Mouse (Mus musculus) 3134 (cell line): ENCODE results near the gene Asah2.
"Not testable (repeated sequence)": the region's sequence is repeated elsewhere in the genome, so short reads cannot be mapped to it uniquely, and the experiment has no call there.

Experiments
- DNase-seq: peaks from one replicate; pipeline ENCODE4 v3.0.0-alpha.2; 2011; ENCODE audit warnings: low spot score; ENCODE audit not compliant: insufficient read length; ENCODE audit errors: extremely low read depth

Gene Asah2

DNA sequence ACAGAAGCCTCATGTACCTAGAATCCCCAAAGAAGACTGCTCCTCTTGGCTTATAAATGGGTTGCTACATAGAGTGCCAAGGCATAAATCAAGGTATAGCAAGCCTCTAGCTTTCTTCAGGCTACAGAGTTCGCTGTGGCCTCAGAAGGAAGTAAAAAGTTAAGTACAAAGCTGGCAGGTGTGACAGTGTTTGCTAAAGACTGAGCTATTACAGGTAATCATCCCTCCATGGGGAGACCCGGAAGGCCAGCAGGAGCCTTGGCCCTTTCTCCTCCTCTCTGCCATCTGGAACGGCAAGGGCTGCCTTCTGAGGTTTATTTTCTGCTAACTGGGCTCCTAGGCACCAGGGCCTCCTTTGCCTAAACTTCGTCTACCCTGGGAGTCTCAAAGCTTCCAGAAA, 3.8 kb downstream of the Asah2 start:
- no peak for DNase-seq

DNA sequence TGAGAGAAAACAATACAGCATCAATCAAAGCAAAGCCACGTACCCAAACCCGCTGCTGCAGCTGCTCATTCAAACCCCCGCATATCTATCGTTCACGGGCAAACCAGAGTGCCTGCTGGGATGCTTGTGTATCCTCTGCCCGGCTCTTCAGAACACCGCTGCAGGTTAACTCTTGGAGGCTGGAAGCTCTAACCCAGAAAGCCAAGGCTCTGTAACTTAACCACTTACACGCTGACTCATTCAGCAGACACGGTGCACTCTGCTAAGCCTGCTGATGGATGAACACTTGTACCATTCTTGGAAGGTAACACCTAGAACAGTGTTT, 5.1 kb downstream of the Asah2 start:
- no peak for DNase-seq

DNA sequence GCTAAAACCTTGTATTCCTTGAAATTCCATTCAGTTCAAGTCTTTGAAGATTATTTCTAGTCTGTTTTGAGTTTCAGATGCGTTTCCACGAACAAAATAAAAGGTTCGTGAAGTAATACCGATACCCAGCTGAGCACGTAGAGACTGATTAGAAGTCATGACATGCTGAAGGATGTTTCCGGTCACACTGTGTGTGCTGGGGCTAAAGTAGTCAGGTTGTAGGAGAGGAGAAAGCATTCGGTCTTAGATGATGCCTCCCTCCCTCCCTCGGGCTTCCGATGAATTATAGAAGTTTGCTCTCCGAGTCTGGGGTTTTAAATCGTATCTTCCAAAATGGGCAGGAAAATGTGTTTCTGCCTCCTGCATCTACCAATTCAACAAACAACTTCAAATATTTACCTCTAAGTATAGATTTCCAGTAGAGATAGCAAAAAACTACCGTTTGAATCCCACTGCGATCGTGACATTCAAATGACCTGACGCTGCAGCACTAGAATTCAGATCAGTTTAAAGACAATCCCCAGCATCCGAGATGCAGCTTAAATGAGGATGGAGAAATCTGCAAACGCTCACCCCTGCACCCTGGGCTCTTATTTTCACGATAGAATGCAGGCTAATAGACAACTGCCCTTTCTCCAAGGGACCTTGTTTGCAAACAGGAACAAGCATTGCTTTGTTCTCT, 5.6 kb downstream of the Asah2 start:
- DNase-seq, result no peak

DNA sequence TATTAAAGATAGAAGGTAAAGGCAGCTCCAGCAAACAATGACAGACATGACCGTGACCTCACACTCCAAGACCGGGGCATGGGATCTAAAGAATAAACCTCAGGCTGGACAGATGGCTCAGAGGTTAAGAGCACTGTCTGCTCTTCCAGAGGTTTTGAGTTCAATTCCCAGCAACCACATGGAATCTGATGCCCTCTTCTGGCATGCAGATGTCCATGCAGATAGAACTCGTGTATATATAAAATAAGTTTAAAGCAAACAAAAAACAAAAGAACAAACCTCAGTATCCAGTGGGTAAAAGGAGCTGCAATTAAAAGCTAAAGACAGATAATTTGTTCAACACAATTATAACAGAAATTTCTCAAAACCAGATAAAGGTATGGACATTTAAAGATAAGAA, 9.4 kb downstream of the Asah2 start:
- no peak for DNase-seq

DNA sequence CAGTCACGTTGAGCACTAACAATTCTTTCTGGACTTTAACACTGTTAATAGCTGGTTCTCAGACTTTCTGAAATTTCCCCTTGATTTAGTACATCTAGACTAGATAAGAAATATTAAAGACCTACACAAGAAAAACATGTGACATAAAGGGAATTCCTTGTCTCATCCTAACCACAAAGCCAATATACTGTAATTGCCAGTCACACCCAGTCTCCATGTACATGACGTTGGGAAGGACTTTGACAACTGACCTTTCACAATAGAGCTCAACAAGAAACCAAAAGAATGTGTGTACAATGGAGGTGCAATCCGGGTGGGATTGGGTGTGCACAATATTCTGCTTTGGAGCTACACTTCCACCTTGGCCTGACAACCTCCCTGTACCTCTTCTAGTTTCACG, 15.7 kb downstream of the Asah2 start:
- DNase-seq, result no peak

DNA sequence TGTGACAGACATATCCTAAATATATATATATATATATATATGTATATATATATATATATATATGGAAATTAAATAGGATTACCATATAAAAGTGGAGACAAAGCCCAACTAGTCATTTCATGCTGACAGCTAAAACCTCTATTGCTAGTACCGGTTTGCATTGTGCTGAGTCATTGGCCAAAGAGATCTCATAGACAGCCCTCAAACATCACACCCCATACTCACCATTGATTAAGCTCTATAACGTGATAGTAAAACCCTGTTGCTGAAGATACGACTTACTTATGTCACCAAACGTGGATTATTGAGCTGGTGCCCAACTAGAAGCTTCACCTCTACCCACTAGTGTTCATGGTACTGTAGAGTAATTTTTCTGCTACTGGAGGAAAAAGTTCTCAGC, 17.2 kb downstream of the Asah2 start:
- DNase-seq, result no peak

DNA sequence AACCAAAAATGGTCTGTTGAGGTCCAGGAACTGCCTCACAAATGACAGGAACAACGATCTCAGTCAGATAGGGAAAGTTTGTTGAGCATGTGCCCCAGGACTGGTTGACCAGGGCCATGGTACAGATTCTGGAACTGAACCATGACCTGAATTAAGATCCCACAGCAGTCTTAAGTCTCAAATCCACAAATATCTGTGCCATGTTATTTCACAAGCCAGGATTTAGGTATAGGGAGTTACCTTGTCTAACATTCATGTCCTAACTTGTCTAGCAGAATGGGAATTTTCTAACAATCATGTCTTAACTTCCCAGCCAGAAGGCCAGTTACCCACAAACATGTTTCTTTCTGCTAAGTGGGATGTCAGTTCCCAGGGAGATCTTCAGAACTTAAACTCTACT, 19.4 kb downstream of the Asah2 start:
- DNase-seq, result no peak

DNA sequence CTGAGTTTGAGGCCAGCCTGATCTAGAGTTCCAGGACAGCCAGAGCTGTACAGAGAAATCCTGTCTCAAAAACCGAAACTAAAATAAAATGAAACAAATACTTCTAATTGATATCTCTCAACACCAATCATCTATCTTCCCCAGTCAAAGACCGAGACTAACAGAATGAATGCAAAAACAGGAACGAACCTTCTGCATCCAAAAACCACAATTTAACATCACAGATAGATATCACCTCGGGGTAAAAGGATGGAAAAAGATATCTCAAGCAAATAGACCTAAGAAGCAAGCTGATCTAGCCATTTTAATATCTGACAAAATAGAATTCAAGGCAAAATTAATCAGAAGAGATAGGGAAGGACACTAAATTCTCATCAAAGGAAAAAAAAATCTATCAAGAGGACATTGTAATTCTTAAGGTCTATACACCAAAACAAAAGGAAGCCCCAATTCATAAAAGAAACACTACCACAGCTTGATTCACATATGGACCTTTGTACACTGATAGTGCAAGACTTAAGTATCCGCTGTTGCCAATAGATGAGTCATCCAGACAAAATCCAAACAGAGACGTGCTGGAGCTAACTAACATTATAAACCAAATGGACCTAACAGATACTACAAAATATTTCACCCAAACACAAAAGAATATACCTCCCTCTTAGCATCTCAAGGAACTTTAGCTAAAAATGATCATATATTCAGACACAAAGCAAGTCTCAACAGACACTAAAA, 20.1 kb downstream of the Asah2 start:
- no peak for DNase-seq

DNA sequence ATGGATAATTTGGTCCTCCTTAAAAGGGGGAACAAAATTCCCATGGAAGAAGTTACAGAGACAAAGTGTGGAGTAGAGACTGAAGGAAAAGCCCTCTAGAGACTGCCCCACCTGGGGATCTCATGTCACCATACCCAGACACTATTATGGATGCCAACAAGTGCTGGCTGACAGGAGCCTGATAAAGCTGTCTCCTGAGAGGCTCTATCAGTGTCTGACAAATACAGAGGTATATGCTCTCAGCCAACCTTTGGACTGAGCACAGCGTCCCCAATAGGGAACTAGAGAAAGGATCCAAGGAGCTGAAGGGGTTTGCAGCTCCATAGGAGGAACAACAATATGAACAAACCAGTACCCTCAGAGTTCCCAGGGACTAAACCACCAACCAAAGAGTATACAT, 23.2 kb downstream of the Asah2 start:
- not testable (repeated sequence) for DNase-seq

DNA sequence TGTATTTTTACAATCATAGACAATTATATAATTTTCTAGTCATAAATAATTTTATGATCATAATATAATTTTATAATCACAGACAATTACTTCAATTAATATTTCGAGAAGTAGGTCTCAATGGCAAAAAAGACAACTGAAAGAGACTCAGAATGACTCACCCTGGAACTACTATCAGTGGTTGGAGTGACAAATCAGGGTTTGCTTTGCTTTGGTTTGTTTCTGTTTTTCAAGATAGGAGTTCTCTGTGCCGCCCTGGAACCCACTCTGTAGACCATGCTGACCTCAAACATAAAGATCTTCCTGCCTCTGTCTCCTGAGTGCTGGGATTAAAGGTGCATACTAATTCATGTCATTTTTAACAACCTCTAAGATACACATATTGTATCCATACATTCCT, 37.7 kb downstream of the Asah2 start:
- DNase-seq, result no peak

DNA sequence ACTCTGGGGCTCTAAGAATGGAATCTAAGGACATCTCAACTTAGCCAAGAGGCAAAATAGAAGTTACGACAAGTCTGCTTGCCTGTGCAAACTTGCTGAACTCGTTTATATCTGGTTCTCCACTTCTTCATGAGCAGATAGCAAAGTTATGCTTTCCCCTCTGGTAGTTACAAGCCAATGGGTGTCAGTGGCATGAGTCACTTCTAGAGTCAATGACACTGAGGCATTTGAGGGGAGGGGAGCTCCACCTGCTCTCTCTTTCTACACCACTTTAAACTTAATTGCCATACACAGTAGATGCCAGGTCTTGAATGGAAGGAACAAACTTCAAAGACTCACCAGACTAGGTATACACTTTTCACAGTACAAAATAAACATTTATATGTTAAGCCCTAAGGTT, 38.4 kb downstream of the Asah2 start:
- no peak for DNase-seq

DNA sequence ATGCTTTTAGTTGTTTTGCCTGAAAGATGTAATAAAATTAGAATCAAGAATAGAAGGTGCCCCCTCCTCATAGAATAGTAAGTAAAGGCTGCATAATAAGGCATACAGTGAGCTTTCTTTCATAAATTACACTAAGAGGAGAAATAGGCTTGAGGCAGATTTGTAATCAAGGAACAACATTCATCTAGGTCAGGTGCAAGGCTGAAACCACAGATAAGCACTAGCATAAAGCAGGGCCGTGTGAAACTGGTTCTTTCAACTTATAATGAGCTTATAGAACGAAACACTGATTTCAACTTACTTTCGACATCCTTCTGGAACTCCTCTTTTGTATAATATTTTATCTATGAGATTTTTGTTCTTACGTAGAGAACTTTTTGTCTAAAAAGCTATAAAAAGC, 40.3 kb downstream of the Asah2 start:
- no peak for DNase-seq

DNA sequence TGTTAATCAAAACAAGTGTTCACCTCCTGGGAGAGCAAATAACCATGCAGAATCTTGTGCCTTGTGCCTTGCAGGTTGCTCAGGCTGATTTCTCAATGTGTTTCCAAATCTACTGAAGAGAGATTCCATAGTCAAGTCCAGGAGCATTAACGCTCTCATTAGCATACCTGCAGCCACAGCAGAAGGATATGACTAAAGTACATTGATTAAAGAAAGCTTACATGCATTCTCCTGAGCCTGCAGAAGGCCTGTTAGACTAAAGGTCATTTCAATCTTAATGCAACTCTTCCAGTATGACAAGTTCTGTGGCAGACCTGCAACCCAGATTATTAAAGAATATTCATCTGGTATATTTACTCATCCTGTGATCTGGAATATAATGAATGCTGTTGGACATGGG, 46.7 kb downstream of the Asah2 start:
- DNase-seq, result no peak

DNA sequence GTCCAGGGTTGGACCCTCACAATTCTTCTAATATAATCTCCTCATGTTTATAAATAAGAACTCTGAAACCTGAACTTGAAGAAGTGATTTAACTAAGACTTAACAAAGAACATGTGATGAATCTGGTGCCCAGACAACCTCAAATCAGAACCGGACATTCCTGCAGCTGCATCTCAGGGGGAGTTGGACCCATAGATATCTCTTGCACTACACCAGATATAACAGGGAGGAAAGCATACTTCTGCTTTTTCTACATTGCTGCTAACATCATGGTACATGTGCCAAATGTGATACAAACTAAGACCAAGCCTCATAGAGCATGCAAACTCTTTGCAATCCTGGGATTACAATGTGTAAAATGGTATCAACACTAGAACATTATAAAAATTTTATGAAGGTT, 51.8 kb downstream of the Asah2 start:
- DNase-seq, result no peak

DNA sequence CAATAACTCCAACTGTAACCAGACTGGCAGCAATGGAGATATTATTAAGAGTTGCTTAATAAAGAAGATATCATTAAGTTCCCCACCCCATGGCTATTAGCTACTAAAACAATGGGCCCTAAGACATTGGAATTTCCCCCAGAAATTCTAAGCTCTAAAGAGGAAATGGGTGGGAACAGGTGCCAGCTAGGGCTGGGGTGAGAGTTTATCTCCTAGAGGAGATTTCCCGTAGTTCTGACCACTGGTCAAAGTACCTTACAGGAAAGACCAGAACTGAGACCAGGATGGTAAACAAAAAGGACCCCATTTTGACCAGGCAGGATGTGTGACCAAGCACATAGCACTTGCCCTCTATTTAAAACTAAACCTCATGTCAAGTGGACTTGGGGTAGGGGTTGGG, 52.3 kb downstream of the Asah2 start:
- no peak for DNase-seq

DNA sequence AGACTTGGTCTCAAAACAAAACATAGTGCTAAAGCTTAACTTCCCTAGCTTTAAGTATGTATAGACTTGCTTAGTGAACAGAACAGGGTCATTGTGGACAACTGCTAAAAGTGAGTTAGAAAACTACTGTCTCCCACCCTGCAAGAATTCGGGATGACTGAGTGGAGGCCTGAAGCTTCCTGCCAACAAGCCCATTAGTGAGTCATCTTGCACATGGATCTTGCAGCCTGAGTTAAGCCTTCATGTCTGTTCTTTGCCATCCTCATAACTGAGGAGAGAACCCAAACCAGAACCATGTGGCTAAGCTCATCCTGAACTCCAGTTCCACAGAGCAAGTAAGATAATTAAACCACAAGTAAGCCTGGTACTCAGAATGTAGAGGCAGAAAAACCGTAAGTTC, 56.8 kb downstream of the Asah2 start:
- DNase-seq, result no peak

DNA sequence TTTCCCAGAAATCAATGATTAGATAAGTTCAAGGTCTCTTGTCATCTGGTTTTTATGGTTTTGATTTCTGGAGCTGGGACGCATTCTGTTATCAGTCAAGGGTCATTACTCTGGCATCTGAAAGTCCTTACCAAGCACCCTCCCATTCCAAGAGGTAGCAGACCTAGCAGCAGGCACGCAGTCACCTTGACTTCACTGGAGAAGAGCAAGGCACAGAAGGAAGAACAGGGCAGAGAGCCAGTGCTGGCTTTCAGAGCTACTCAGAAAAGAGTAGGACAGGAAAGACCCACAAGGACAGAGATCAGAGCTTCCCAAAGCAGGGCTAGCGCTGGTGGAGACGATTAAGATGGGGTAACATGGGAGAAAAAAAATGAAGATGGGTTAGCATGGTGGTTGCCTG, 75.1 kb downstream of the Asah2 start:
- DNase-seq, result no peak

DNA sequence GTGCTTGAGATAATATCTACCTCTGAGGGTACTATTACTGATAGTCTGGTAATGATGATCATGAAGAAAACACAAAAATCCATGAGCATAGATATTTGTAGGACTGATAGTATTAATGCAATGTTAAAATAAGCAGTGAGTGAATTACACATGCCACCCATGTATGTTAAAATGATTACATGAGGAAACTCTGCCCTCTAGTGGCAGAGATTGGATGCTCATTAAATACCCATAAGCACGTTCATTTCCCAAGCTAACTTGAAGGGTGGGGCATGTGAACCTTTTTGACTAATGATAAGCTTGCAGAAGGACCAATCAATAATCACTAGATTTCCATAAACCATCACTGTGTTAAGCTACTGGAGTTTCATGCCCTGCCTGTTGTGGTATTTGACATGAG, 77.6 kb downstream of the Asah2 start:
- peak; percentile 8 for DNase-seq

DNA sequence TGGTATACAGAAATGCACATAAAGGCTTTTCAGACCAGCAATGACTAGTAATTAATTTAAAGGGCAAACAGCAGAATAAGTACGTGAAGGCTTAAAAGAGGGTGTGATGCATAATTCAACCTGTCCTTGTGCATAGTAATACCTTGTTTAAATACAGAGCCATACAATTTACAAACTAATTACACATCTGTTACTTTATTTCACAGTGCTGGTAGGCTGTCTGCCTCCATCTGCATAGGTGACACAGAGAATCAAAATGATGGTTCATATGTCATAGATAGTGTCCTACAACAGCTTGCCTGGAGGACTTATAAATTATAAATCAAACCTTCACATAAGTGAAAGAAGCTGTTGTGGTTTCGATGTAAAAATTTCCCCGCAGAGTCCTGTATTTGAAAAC, 82.6 kb downstream of the Asah2 start:
- DNase-seq, result no peak

DNA sequence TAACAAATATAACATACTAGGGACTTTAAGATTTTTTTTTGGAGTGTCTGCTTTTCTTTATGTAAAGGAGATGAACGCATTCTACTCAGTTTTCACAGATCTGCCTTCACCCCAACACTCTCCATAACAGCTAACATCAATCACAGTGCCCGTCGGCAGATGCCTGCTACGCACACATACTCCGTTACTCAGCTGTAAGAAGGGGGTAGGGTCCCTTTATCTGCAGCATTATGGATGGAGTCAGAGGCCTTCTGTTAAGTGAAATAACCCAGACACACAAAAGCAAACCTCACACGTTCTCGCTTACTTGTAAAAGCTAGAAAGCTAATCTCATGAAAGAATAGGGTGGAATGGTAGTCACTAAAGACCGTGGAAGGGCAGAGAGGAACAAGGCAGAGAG, 88.3 kb downstream of the Asah2 start:
- DNase-seq, result no peak

DNA sequence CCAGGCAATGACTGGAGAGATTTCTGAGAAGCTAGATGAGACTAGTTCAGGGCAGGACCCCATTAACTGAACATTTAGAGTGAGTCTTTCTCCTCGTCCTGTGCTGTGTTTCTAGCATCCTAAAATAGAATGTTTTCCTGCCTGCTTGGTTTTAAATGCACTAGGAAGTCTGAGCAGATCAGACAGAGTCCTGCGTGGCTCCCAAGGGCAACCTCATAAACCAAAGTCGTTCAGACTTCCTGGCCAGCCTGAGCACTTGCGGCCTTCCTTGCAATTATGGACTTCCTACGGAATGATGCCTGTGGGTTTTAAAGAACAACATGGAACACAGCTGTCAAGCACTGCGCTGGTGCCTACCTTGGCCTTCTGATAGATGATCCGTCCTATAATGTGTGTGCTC, 89.4 kb downstream of the Asah2 start:
- no peak for DNase-seq

DNA sequence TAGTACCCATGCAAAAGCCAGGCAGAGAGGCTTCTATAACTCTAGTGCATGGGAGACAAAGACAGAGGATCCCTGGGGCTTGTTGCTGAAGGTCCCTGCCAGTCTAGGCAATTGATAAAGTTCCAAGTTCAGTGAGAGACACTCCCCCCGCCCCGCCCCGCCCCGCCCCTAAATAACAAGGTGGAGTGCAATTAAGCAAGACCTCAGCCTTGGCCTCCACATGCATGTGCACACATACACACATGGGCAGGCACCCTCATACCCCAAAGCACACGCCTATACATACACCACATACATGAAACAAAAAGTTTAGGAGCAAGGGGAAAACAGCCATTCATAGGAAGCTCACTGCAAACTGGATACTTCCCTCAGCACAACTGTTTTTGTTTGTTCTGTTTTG, 90.0 kb downstream of the Asah2 start:
- no peak for DNase-seq

DNA sequence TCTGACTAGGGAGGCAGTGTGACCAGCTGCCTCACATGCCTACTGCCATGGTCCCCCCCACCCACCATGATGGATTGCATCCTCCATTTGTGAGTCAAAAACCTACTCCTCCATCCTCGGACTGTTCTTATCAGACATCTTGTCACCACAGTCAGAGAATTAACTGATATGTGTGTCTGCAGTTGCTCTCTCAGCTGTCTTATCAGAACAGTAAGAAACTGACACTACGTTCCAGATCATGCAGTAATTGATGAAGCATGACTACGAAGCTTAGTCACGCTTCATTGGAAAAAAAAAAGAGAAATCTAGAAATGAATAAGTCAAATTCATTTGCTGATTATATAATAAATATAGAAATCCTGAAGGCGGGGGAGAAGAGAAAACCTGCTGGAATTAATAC, 105.4 kb downstream of the Asah2 start:
- DNase-seq, result no peak
